Mouse (Mus musculus): ENCODE results near the gene Krt87.

The Krt87 gene

GRCm38 (mm10) chr15:101414807-101415565 lies 23.6 kb downstream of the Krt87 start:
- DNase-seq: no peak

GRCm38 (mm10) chr15:101413916-101414635 lies 24.5 kb downstream of the Krt87 start:
- DNase-seq: peak; percentile 60 to 73

DNA sequence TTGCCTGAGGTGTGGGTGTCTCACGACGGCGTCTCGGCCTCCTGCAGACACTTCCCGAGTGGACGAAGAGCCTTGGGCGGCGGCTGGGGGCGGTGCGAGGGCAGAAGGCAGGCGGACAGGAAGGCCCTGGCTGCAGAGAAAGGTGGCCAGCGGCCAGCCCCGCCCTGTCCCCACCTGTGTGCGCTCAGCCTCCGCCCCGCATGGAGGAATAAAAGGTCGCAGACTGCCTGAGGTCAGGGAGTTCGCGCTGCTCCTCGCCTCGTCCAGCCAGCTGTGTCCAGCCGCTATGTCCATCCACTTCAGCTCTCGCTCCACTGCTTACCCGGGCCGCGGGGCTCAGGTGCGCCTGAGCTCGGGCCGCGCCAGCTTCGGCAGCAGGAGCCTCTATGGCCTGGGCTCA lies 26.4 kb downstream of the Krt87 start:
- DNase-seq: peak; percentile 65 to 79

GRCm38 (mm10) chr15:101410775-101411174 lies 27.8 kb downstream of the Krt87 start, which contains the start of gene Krt7:
TSS of gene Krt7 (plus strand) at chr15:101411043.
- DNase-seq: peak; percentile 53 to 69

GRCm38 (mm10) chr15:101398269-101398668 lies 40.3 kb downstream of the Krt87 start:
- no peak for DNase-seq

GRCm38 (mm10) chr15:101397683-101398082 lies 40.9 kb downstream of the Krt87 start:
- DNase-seq: no peak

GRCm38 (mm10) chr15:101396921-101397320 lies 41.7 kb downstream of the Krt87 start:
- DNase-seq: no peak

GRCm38 (mm10) chr15:101396466-101396865 lies 42.1 kb downstream of the Krt87 start:
- no peak for DNase-seq

GRCm38 (mm10) chr15:101394908-101395307 lies 43.7 kb downstream of the Krt87 start:
- DNase-seq: peak in 1 of 2 experiments; percentile 47

GRCm38 (mm10) chr15:101392251-101392650 lies 46.4 kb downstream of the Krt87 start:
- DNase-seq: no peak

DNA sequence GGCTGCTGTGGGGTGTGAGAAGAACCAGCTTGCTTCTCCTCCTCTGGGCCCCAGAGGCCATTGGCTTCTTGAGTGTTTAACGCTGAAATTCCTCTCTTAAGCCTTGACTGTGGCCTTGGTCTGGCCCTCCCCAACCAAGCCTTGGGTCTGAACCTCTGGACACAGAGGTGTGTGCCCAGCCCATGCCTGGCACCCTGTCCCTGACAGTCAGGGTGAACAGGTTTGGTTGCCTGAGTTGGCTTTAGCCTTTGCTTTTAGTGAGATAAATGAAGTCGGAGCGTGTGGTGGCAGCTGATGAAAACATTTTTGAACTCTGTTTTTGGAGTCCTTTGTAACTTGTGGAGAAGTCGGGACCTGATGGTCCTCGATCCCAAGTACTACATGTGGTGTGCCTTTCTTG lies 48.4 kb downstream of the Krt87 start:
- DNase-seq: no peak

- peak; percentile 44 to 59 for DNase-seq
These were observed 50.5 kb downstream of the Krt87 start for GRCm38 (mm10) chr15:101388034-101388541.

GRCm38 (mm10) chr15:101387176-101387575 lies 51.4 kb downstream of the Krt87 start:
- DNase-seq: peak; percentile 70 to 79

- no peak for DNase-seq
These were observed 53.5 kb downstream of the Krt87 start for GRCm38 (mm10) chr15:101385064-101385463.

- DNase-seq: no peak
These were observed 54.0 kb downstream of the Krt87 start for GRCm38 (mm10) chr15:101384610-101385009.

GRCm38 (mm10) chr15:101382811-101383210 lies 55.8 kb downstream of the Krt87 start:
- DNase-seq: no peak

- DNase-seq: peak; percentile 41 to 52
These were observed 56.8 kb downstream of the Krt87 start for GRCm38 (mm10) chr15:101381758-101382157.

All from kidney, postnatal 4 days (tissue).